Mouse (Mus musculus) left cerebral cortex, adult 8-10 months (tissue): ENCODE data around the gene Usp20. TPM values are rescaled to one million over a fixed set of nuclear protein-coding genes. Genes with fewer than 3 reads are reported as not detected.
A peak's percentile ranks its signal among the peaks of the same experiment; 100 is the strongest.

Source experiments
- DNase-seq, 2 experiments: peaks; one replicate each; pipeline ENCODE4 v3.0.0; 2022; ENCODE audit warnings: low spot score in 2 of 2
- total RNA-seq, 4 experiments: library from RNA; stranded (reverse); gene quantifications; 2 replicates each; pipeline ENCODE4 v1.2.4; 2022

Usp20 gene
- total RNA-seq, 4 experiments from 2014 or later = 73.0 to 84.0 (median 79.6) TPM

DNA sequence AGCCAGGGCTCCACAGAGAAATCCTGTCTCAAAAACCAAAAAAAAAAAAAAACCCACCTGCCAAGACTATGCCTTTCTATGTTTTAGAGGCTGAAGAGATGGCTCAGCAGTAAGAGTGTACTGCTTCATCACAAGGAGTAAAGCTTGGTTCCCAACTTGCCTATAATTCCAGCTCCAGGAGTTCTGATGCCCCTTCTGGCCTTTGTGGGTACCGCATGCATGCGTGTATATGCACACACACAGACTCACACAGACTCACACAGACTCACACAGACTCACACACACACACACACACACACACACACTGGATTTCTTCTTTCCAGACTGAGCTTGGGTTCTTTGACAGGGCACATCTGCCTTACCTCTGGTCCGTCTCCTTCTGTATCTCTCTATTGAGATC is 58.0 kb downstream of the Usp20 start:
- no peak for DNase-seq

DNA sequence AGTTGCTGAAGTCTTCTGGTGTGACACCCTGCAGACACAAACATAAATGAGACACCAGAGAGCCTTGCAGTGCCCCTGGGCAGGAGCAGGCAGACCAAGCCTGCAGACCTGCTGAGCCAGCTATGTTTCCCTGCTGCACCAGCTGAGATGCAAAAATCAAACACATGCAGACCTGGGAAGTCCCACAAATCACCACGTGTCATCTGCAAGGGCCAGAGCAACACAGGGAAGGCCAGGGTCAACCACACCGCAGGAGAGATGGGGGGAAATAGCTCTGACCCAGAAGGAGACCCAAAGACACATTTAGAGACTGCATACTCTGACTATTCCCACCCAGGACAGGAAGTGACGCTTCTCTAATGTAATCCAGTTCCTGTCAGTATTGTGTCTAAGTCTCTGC is 58.4 kb downstream of the Usp20 start:
- no peak for DNase-seq

DNA sequence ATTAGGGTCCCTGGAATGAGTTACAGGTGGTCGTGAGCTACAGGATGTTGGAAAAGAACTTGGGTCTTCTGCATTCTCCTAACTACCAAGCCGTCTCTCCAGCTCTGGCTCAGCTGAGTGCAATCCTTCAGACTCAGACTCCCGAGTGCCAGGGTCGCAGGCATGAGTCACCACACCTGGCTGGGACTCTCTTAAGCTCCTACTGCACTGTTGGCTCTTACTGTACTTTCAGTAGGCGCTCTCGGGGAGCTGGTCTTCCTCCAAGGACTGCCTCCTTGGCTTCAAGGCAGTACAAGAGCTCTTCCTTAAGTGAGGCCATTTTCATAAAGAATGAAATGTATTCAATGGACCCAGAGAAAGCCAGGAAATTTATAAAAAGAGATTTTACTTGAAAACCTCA is 59.3 kb downstream of the Usp20 start:
- peak in 1 of 2 experiments; percentile 46 for DNase-seq

DNA sequence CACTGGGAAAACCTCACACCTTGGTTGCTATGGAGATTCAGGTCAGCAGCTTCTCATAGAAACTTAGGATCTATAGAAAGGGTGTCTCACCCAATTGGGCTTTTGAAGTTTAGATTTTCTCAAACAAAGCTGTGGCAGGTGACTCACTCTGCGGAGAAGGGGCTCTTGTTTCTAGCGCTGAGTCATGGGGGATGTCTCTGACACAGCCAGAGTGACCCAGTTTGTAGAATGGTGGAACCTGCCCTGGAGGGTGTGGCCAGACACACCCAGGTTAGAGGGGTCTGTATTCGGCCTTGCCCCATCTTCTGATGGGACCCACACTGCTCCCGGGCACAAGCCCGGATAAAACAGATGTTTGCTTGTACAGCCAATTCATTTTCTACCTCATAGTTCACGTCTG is 60.8 kb downstream of the Usp20 start:
- DNase-seq = no peak

DNA sequence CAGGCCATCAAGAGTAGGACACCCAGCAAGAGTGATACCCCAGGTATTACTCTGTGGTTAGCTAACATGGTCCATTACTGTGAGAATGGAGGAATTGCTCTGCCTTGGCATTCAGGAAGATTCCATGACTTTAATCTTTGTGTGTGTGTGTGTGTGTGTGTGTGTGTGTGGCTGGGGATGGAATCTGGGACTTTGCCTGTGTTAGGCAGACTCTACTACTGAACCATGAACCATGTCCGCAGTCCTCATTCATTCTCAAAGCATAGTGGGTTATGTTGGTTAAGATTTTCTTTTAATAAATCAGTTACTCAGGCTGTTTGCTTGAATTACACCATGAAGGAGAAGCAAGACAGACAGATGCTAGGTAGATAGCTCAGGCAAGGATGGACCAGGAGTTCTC is 61.8 kb downstream of the Usp20 start:
- no peak for DNase-seq

DNA sequence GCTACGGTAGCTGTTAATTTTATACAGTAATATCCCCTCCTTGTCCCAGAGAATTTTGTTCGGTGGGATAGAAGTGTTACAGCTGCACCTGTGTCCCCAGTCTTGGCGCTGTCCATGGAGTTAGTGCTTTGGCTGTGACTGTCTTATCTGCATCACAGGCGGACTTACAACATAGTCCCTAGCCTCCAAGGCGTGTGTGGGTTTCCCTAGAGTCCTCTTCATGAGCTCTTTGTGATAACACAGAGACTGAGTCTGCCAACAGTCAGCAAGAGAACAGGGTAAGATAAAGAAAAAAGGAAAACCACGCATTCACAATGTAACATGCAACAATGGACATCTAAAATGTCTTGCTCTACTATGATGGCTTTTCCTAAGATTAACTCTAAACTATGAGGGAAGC is 66.0 kb downstream of the Usp20 start:
- no peak for DNase-seq

DNA sequence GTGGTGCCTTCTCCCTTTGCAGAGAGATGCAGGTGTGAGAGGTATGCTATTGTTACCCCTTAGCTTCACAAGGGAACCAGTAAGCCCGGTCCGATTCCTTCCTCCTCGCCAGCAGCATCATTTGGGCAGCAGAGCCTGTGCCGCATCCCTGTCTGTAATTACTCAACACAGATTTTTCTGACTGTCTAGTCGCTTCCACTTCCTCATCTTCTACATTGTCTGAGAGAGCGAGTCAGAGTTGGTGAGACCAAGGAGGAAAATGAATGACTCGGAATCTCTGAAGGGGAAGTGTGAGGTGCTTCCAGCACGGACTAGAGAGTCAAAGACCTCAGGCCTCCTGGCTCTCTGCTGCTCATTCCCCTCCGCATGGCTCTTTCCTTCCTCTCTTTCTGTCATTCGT is 70.4 kb downstream of the Usp20 start:
- DNase-seq = no peak

DNA sequence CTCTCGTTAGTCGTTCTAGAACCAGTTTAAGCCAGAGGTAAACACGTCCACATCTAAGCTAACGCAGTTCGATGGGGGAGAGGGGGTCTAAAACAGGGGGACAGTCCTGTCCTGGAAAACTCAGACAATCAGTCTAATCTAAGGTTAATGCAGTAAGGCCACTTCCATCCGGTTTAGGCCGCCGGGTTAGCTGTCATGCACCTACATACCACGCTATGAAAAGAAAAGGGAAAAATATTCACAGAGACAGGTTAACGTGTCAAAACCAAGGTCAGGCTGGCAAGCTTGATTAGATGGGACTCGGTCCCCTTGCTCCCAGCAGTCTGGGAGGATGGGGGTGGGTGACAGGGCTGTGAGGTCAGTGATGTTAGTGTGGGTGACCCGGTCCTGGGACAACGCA is 71.3 kb downstream of the Usp20 start:
- DNase-seq = no peak

DNA sequence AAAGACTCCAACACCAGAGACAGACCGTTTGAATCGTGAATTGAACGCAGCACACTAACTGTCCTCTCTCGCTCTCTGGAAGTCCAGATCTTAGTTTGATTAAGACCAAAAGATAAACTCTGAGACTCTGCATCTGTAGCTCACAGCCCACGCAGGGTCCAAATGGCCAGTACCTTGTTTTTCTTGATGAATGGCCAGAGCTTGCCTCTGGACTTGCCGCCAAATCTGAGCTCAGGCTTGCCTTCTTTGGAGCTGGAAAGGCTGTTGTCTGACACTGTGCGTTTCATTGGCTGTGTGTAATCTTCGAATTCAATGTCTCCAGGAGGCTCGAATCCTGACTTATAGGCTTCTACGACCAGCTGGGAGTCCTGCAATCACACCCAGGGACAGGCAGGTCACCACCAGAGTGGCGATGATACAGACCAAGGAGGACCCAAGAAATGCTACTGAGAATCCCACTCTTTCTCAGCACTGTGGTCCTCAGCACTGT is 71.8 kb downstream of the Usp20 start:
- no peak for DNase-seq

DNA sequence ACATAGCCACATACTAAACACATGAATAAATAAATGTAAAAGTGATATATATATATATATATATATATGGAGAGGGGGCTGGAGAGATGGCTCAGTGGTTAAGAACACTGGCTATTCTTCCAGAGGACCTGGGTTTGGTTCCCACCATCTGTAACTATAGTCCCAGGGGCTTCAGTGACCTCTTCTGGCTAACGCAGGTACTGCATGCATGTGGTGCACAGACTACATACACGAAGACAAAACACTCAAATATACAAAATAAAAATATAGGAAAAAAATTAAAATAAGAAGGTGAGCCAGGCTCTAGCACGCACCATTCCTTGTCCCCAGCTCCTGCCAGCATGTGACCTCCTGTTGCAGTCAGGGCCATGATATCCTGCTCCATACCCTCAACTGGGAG is 74.0 kb downstream of the Usp20 start:
- no peak for DNase-seq

DNA sequence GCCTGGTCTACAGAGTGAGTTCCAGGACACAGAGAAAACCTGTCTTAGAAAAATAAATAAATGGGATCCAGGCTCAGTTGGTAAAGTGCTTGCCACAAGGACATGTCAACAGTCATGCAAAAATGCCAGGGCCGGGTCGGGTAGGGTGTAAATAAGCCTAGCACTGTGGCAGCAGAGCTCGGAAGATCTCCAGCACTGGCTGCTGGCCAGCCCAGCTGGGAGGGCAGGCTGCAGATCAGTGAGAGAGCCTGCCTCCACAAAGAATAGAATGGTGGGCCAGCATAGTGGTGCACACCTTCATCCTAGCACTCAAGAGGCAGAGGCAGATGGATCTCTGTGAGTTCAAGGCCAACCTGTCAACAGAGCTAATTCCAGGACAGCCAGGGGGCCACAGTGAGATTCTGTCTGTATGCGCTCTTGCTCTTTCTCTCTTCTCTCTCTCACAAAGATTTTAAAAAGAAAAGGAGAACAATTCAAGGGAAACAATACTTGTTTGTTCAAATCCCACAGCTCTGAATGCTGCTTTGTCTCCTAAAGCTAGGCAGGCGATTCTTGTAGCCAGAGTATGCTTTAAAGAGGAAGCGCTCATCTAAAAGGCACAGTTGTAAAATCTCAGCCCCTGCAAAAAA is 75.6 kb downstream of the Usp20 start:
- DNase-seq = peak; percentile 25 to 44

DNA sequence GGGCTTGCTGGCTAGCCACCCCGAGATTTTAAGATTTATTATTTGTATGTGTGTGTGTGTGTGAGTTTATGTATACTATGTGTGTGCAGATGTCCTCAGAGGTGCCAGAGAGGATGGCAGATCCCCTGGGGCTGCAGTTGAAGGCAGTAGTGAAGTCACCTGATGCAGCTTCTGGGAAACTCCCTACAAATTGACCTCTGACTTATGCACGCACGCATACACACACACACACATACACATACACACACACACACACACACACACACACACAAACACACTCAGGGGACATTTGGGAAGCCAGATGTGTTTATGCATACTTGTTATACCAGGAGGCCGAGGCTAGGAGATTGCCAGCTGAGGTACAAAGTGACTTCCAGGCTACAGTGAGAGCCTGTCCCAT is 76.4 kb downstream of the Usp20 start:
- no peak for DNase-seq

DNA sequence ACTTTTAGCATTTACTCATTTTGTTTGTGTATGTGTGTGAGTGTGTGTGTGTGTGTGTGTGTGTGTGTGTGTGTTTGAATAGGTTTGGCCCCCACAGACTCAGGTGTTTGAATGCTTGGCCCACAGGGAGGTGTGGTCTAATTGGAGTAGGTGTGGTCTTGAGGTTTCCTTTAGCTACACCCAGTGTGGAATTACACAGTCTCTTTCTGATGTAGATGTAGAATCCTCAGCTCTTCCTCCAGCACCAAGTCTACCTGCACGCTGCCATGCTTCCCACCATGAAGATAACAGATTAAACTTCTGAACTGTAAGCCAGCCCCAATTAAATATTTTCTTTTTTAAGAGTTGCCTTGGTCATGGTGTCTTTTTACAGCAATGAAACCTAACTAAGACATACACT is 78.2 kb downstream of the Usp20 start:
- no peak for DNase-seq

DNA sequence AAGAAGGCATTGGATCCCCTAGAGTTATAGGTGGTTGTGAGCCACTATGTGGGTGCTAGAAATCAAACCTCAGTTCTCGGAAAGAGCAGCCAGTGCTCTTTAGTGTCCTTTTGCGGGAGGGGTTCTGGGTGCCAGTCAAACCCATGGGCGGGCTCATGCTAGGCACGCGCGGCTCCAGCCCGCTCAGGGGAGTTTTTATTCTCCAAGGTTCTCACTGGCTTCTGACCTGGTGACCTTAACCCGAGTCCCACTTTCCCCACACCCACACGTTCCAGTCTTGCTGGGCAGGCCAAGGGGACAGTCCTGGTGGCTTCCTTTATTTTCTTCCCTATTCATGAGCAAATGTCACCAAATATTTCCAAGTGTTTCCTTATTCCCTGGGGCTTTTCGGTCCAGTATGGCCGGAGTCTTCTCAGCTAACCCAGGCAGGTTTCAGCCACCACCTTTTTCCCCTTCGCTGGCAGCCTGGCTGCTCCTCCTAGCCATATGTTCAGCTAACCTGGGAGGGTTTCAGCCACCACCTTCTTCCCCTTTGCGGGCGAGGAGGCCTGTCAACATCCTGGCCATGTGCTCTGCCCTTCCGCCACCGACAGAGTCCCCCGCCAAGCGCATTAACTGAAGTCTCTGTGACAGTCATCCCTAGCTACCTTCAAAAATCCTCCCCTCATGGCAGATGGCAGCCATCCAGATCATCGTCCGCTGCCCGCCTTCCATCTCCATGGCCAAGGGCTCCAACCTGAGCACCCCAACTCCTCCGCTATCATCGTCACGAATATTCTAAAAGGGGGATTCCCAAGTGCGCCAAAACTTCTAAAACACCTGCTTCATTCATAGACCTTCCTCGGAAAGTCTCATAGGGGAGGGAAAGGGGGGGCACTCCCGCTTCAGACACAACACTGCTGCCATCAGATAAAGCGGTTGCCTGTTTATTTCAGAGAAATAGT is 79.0 kb downstream of the Usp20 start:
- no peak for DNase-seq

DNA sequence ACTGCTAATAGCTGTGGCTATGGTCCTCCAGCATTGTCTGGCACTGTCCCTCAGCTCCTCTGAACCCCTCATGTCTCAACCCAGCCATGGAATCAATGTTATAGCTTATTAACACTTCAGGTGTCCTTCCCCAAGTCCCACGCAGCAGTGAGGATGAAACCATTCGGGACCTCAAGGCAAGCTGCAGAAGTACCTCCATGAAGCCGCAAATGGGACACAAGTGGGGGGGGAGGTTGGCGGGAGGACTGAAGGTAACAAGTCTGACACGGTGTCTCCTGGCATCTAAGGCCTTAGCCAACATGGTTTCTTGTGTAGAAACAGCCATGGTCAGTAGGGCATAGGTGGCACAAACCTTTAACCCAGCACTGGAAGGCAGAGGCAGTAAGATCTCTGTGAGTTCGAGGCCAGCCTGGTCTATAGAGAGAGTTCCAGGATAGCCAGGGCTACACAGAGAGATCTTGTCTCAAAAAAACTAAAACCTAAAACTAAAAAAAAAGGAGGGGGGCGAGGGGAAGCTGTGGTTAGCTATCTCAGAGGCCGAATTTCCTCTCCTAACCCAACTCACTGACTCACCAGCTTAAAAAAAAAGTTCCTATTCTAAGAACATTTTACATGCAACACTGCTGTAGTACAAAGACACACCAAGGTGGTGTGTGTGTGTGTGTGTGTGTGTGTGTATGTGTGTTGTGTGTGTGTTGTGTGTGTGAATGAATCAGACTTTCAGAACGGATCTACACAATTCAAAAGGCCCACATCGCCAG is 80.0 kb downstream of the Usp20 start:
- DNase-seq = no peak

DNA sequence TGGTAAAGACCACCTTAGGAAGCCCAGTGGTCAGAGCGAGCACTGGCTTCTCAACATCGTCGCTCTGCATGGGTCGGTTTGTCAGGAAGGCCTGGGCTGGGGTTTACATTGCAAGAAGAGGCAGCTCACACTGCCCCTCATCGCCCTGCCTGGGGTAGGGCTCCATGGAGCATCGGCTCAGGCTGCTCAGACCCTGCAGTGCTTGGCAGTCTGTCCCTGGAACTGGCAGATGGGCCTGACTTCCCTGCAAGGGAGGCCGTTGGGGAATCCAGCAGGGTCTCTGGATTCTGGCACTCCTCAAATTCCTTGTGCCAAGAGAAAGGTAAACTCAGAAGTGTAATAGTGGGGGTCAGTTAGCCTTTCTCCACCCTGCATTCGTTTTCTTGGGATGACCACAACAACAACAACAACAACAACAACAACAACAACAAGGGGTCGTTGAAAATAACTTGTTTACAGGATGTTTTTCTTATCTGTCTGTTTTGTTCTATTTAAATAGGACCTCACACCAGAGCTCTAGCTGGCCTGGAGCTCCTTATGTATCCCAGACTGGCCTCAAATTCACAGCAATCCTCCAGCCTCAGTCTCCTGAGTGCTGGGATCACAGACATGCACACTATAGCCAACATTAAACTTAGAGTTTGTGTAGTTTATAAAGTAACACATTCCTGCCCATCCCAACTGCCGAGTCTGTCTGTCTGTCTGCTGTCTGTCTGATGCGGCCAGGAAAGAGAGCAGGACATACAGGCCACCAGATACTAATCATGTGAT is 84.1 kb downstream of the Usp20 start:
- DNase-seq = no peak

DNA sequence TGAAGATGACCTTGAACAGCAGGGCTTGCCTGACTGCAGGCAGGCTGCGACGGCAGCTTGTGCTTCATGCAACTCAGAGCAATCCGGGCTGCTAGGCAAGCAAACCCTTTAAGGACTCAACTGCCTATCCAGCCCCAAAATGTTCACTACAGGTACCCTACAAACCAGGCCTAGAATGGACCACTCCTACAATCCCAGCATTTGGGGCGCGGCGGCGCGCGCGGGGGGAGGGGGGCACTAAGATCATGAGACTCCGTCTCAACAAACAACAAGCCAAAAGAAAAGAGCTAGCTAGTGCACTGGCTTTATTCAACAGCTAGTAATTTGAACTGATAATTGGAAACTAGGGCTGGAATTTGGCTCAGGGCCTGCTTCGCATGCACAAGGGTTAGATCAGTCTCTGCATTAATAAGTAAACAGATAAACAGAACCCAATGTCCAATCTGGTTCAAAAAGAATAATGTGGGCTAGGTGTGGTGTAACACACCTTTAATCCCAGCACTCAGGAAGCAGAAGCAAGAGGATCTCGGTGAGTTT is 85.0 kb downstream of the Usp20 start:
- no peak for DNase-seq

DNA sequence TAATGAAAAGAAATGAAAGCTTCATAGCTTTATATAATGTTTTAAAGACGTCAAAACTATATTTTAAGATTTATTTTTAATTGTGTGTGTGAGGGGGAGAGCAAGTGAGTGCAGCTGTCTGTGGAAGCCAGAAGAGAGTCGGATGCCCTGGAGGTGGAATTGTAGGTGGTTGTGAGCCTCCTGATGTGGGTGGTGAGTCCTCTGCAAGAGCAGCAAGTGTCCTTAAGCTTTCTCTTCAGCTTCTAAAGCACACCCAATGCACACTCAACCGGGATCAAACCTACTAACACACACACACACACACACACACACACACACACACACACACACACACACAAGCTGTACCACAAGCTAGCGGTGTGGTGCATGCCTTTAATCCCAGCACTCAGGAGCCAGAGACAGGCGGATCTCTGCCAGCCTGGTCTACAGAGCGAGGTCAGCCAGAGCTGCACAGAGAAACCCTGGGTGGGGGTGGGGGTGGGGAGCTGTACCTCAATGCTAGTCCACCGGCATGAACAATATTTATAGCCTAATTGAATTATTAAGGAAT is 85.7 kb downstream of the Usp20 start:
- DNase-seq = peak in 1 of 2 experiments; percentile 58

DNA sequence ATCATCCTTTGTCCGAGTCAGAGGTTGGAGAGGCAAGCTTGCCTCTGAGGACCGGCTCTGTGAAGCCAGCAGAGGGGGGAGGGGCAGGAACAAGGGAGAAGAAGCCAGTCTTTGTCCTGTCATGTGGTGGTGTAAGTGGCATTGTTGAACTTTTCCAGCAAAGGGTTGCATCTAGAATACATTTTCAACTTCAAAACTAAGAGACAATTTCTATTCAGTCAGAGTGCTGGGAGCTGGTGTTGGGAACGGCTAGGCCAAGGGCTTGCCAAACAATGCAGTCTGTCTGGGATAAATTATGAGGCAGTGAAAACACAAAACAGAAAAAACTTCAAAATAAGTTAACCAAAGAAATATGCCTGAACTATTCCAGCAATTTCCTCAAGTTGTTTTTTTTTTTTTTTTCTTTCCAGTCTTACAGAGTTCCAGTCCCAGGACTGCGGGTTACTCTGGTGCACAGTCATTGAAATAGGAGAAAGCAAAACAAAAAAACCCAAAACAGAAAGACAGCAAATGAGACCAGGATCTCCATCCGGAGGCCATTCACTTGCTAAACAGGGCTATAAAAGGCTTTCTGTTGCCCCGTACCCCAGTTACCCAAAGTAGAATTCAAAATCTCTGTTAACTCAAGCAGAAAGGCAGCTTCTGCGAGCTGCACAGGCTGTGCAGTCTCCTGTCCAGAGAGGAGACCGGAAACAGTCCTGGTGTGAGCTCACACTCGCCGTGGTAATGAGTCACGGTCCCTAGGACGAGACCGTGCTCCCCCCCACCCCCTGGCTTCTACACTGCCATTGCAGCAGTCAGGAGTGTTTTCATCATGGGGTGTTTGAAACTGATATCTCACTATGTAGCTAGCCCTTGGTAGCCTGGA is 86.4 kb downstream of the Usp20 start:
- peak in 1 of 2 experiments; percentile 72 for DNase-seq

DNA sequence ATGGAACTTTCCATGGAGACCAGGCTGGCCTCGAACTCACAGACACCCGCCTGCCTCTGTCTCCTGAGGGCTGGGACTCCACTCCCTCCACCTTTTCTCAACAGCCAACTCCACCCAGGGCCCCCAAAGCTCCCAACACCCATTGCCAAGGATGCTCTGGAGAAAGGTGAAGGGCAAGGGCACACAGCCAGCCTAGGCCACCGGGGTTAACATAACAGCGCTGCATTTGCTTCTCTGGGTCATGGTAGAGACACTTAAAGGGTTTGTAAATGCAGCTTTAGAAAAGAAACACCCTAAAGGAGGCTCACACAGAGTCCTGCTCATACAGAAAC is 87.0 kb downstream of the Usp20 start:
- DNase-seq = no peak
